ENCODE assay signal across 16 mouse cellular contexts in genomic region chr12:83229683-83230082, GRCm38 (mm10).
"Had no signal": no experiment of that assay in that cellular context is flagged by ENCODE, and none has a peak within 500 bp of the region (broad histone marks: within the 10 kb centered on the region; RNA-seq: fewer than 3 reads in every experiment).

No protein-coding gene starts in this region.

- DNase-seq: kidney, adult 2 months; kidney, postnatal 4 days; lung, postnatal 36 days; retina, postnatal 1 day; right cerebral cortex, postnatal 4 days; spleen, adult 18-20 months; thymus, adult 18-20 months; thymus, postnatal 25 days had no signal

- H3K27ac ChIP-seq: kidney, embryonic 15.5 days; layer of hippocampus, adult 2 months; limb, embryonic 13.5 days; liver, embryonic 12.5 days; lung, embryonic 15.5 days; midbrain, embryonic 15.5 days; neural tube, embryonic 13.5 days had no signal

- H3K36me3 ChIP-seq: kidney, embryonic 15.5 days; limb, embryonic 13.5 days; liver, embryonic 12.5 days; lung, embryonic 15.5 days; midbrain, embryonic 15.5 days; neural tube, embryonic 13.5 days had no signal

- H3K4me2 ChIP-seq: kidney, embryonic 15.5 days; limb, embryonic 13.5 days; liver, embryonic 12.5 days; lung, embryonic 15.5 days; midbrain, embryonic 11.5 days; midbrain, embryonic 15.5 days; neural tube, embryonic 13.5 days had no signal

- H3K27me3 ChIP-seq: kidney, embryonic 15.5 days; limb, embryonic 13.5 days; liver, embryonic 12.5 days; lung, embryonic 15.5 days; midbrain, embryonic 15.5 days; neural tube, embryonic 13.5 days had no signal

- H3K4me3 ChIP-seq: kidney, embryonic 15.5 days; layer of hippocampus, adult 2 months; limb, embryonic 13.5 days; liver, embryonic 12.5 days; lung, embryonic 15.5 days; midbrain, embryonic 15.5 days; neural tube, embryonic 13.5 days had no signal

- H3K9me3 ChIP-seq: limb, embryonic 13.5 days; midbrain, embryonic 15.5 days had no signal

- ATAC-seq: liver, embryonic 12.5 days; midbrain, embryonic 15.5 days had no signal

- H3K9ac ChIP-seq: kidney, embryonic 15.5 days; limb, embryonic 13.5 days; liver, embryonic 12.5 days; lung, embryonic 15.5 days; midbrain, embryonic 15.5 days; neural tube, embryonic 13.5 days had no signal

- H3K4me1 ChIP-seq: limb, embryonic 13.5 days; liver, embryonic 12.5 days; lung, embryonic 15.5 days had no signal
